Mouse (Mus musculus): ENCODE measurements at regions not wholly inside any gene's neighbourhood (a gene's known extent, or its start where the extent isn't known, plus 50 kb on each side); places are given as distances from the start of the nearest gene placed in this dataset.

- TF ChIP-seq CTCF (IDR thresholded peaks at IDR 0.05; ENCODE audit: low read depth, low read length) = no peak
- no peak for TF ChIP-seq TAL1 (conservative IDR thresholded peaks at IDR 0.05; ENCODE audit: low read depth, low read length)
- TF ChIP-seq GATA1 (IDR thresholded peaks at IDR 0.05; ENCODE audit: borderline replicate concordance, low read length) = no peak
- no peak for TF ChIP-seq POLR2AphosphoS5 (IDR thresholded peaks at IDR 0.05; ENCODE audit: insufficient replicate concordance, low read depth, low read length)
Observed at GRCm38 (mm10) chr17:72674658-72675057, 70.2 kb upstream of the Alk start.

Measured in G1E (cell line).